Mouse (Mus musculus) thymus, adult 2 months (tissue): ENCODE measurements at regions not wholly inside any gene's neighbourhood (a gene's known extent, or its start where the extent isn't known, plus 50 kb on each side); places are given as distances from the start of the nearest gene placed in this dataset.

Experiments
- DNase-seq: peaks from one replicate; pipeline ENCODE4 v3.0.0; 2021
- H3K27ac ChIP-seq: fragments of 200-500 bp; 2 replicates; pipeline ENCODE4 v1.5.1; 2012; ENCODE audit warnings: low read length, control low read depth; ENCODE audit not compliant: control insufficient read depth, insufficient read depth
- H3K27me3 ChIP-seq: fragments of 200-500 bp; 2 replicates; pipeline ENCODE4 v1.6.1; 2012; ENCODE audit warnings: mild to moderate bottlenecking, low read length, moderate library complexity, mixed read lengths; ENCODE audit not compliant: control insufficient read depth, insufficient read depth
- H3K36me3 ChIP-seq: fragments of 200-500 bp; 2 replicates; pipeline ENCODE4 v1.6.1; 2012; ENCODE audit warnings: mild to moderate bottlenecking, low read length, moderate library complexity; ENCODE audit not compliant: control insufficient read depth, insufficient read depth
- H3K4me1 ChIP-seq: fragments of 200-500 bp; replicated peaks from 2 replicates; pipeline ENCODE4 v1.6.1; 2012; ENCODE audit warnings: low read length; ENCODE audit not compliant: control insufficient read depth, insufficient read depth
- H3K4me3 ChIP-seq: fragments of 200-500 bp; 2 replicates; pipeline ENCODE4 v1.5.1; 2012; ENCODE audit warnings: mild to moderate bottlenecking, low read length, control low read depth, moderate library complexity; ENCODE audit not compliant: control insufficient read depth, insufficient read depth
- CTCF ChIP-seq: fragments of 200-500 bp; IDR thresholded peaks from 2 replicates; pipeline ENCODE4 v1.5.1; 2012; ENCODE audit warnings: mild to moderate bottlenecking, control low read depth, low read length, moderate library complexity, borderline replicate concordance; ENCODE audit not compliant: control insufficient read depth, poor library complexity, insufficient read depth; ENCODE audit errors: extremely low read depth
- POLR2A ChIP-seq: fragments of 200-500 bp; IDR thresholded peaks from 2 replicates; pipeline ENCODE4 v1.6.1; 2012; ENCODE audit warnings: mild to moderate bottlenecking, low read length, control low read depth, moderate library complexity; ENCODE audit not compliant: control insufficient read depth, poor library complexity, insufficient read depth; ENCODE audit errors: extremely low read depth
- WGBS: fragments of 180-500 bp; shearing (Covaris S2); methylation state at CpG from one replicate; pipeline ENCODE4 v1.1.7; 2018; 5-methylcytosine and 5-hydroxymethylcytosine counted together

- DNase-seq: no peak
- 98% methylated on average over 2 of the region's 2 CpGs for WGBS
- Histone ChIP-seq H3K27ac (no peak overlapping the region), H3K27me3 (no peaks in the 10 kb centered on the region), H3K4me1 (no peaks in the 10 kb centered on the region), H3K4me3 (no peak overlapping the region), H3K36me3 (no peaks in the 10 kb centered on the region)
- TF ChIP-seq POLR2A: no peak
- TF ChIP-seq CTCF: no peak
Measured at GRCm38 (mm10) chr5:53329591-53329990, 62.7 kb downstream of the Smim20 start.

- TF ChIP-seq POLR2A (no peak), CTCF (no peak)
- no peaks in the 10 kb centered on the region for H3K36me3 ChIP-seq
- no peak overlapping the region for H3K4me3 ChIP-seq
- no peaks in the 10 kb centered on the region for H3K27me3 ChIP-seq
- no peak for DNase-seq
- no peak overlapping the region for H3K27ac ChIP-seq
- 55% methylated on average over 6 of the region's 6 CpGs for WGBS
- H3K4me1 ChIP-seq: no peaks in the 10 kb centered on the region
Measured at GRCm38 (mm10) chr5:53336704-53337103, 69.8 kb downstream of the Smim20 start.

- Histone ChIP-seq H3K27me3 (no peaks in the 10 kb centered on the region), H3K4me1 (no peaks in the 10 kb centered on the region), H3K4me3 (no peak overlapping the region), H3K27ac (no peak overlapping the region), H3K36me3 (no peaks in the 10 kb centered on the region)
- TF ChIP-seq CTCF (no peak), POLR2A (no peak)
- no peak for DNase-seq
- WGBS: 9% methylated on average over 3 of the region's 3 CpGs
Measured at GRCm38 (mm10) chr5:53337816-53338215, 70.9 kb downstream of the Smim20 start.

DNA sequence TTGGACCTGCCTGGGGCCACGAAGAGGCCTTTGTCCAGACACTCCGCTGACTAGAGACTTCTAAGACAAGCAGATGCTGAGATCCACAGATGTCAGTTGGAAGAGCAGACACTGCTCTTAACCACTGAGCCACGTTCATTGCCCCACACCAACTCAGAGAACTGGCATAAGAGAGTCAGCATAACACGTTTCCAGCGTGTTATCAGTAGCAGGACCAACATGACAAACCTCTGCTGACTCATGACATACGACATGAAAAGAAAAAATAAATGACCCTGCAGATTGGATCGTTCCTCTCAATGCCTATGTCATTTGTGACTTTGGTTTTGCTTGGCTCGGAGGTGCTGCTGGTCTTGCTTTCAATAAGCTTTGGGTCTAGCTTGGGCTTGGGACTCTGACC, 78.3 kb downstream of the Smim20 start:
- 58% methylated on average over 8 of the region's 8 CpGs for WGBS
- no peak for DNase-seq
- no peak for TF ChIP-seq POLR2A
- no peaks in the 10 kb centered on the region for H3K27me3 ChIP-seq
- no peaks in the 10 kb centered on the region for H3K36me3 ChIP-seq
- no peak overlapping the region for H3K4me3 ChIP-seq
- 0 out of 2 replicates have a peak, but pooled peaks cover 2% of the 10 kb centered on the region for H3K4me1 ChIP-seq
- no peak overlapping the region for H3K27ac ChIP-seq

DNA sequence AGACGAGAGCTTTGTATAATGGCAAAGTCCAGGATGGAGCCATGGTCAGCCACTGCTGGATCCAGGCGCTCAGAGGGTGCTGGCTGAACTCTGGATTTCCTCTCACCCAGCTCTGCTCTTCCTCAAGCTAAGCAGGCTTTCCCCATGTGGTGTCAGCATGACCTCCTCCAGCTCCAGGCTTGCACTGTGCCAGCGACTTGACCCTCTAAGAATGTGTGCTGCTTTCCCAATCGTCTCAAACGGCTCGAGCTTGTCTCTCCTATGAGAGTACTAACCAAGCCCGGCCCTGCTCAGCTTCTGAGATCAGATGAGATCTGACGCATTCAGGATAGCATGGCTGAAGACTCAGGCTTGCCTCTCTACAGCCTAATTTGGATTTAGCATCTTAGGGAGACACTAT, 79.1 kb downstream of the Smim20 start:
- 75% methylated on average over 8 of the region's 8 CpGs for WGBS
- H3K27me3 ChIP-seq: no peaks in the 10 kb centered on the region
- DNase-seq: no peak
- no peak overlapping the region for H3K4me3 ChIP-seq
- H3K4me1 ChIP-seq: 0 out of 2 replicates have a peak, but pooled peaks cover 2% of the 10 kb centered on the region
- no peak overlapping the region for H3K27ac ChIP-seq
- no peaks in the 10 kb centered on the region for H3K36me3 ChIP-seq
- TF ChIP-seq CTCF: no peak
- TF ChIP-seq POLR2A: no peak

GRCm38 (mm10) chr5:53346756-53347155, 79.9 kb downstream of the Smim20 start:
- H3K27me3 ChIP-seq: no peaks in the 10 kb centered on the region
- TF ChIP-seq POLR2A (no peak), CTCF (no peak)
- no peak overlapping the region for H3K4me3 ChIP-seq
- no peak for DNase-seq
- WGBS: 84% methylated on average over 8 of the region's 8 CpGs
- 0 out of 2 replicates have a peak, but pooled peaks cover 2% of the 10 kb centered on the region for H3K4me1 ChIP-seq
- no peak overlapping the region for H3K27ac ChIP-seq
- no peaks in the 10 kb centered on the region for H3K36me3 ChIP-seq

- TF ChIP-seq POLR2A: no peak
- DNase-seq: no peak
- Histone ChIP-seq H3K4me3 (no peak overlapping the region), H3K4me1 (no peaks in the 10 kb centered on the region), H3K27me3 (no peaks in the 10 kb centered on the region), H3K27ac (no peak overlapping the region), H3K36me3 (no peaks in the 10 kb centered on the region)
- WGBS: 87% methylated on average over 4 of the region's 4 CpGs
Measured at GRCm38 (mm10) chr5:53352852-53353251, 86.0 kb downstream of the Smim20 start.
